Mouse (Mus musculus): ENCODE measurements around the gene Inppl1. TPM values are rescaled to one million over a fixed set of nuclear protein-coding genes. Genes with fewer than 3 reads are reported as not detected.

The Inppl1 gene
- total RNA-seq, 2 experiments from 2014 or later: 19.2 to 22.3 TPM

DNA sequence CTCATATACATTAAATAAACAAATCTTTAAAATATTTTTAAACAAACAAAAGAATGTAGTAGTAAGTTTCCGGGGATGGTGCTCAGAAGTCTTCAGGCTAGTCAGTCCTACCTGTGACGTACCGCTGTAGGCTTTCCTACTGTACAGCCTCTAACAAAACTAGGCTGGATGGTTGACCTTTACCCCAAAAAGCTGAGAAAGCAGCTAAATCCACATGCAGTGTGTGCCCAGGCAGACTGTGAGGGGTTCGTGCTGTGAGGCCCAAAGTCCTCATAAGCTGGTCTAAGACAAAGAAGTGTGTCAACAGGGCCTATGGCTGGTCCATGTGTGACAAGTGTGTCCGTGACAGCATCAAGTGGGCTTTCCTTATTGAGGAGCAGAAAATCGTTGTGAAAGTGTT, 14.8 kb upstream of the Inppl1 start:
- DNase-seq (ENCODE audit: extremely low spot score in 1 of 2, low spot score in 2 of 2): no peak
- intact Hi-C loops (cut with DNase I): no loop called here

DNA sequence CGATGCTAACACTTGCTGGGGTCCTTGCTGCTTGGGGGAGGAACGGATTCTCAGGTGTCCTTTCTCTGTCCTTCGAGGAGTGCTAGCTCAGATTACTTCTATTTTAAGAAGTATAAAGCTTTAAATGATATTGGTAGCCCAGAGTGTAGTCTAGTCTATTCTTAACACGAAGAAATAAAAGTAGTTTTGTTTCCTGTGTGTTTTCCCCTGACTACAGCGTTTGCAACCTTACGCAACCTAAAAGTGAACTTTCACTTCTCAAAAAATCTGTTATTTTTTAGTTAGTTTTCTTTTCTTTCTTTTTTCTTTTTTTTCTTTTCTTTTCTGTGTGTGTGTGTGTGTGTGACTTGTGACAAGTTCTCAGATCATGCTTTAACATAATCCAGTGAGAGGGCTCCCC, 13.7 kb upstream of the Inppl1 start:
- no peak for DNase-seq (ENCODE audit: extremely low spot score in 1 of 2, low spot score in 2 of 2)
- intact Hi-C loops (cut with DNase I): no loop called here

DNA sequence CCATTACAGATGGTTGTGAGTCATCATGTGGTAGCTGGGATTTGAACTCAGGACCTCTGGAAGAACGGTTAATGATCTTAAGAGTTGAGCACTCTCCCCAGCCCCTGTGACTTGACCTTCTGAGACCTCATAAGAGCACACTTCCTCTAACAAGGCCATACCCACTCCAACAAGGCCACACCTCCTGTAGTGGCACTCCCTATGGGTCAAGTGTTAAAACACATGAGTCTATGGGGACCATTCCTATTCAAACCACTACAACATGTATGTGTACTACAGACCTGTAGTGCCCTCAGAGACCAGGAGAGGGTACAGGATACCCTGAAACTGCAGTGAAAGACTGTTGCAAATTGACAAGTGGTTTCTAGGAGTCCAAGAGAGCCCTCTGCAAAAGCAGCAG, 9.9 kb upstream of the Inppl1 start:
- intact Hi-C loops (cut with DNase I): no loop called here
- DNase-seq (ENCODE audit: extremely low spot score in 1 of 2, low spot score in 2 of 2): no peak

DNA sequence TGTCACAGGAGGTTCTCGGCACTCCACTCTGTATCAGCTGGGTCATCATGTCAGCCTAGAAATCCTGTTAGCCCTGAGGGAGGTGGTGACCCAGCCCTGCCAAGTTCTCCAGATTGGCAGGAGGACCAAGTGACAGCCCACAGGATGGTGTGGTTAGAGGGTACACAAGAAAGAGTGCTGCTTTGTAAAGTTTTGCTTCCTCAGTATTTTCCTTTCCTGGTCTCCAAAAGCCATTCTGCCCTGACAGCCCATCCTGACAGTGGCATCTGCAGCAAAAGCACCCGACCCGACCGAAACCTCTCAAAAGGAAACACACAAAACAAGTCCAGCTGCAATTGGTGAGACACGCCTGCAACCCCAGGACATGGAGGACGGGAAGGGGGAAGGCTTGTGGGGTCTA, 6.2 kb upstream of the Inppl1 start:
- DNase-seq (ENCODE audit: extremely low spot score in 1 of 2, low spot score in 2 of 2): no peak
- intact Hi-C loops (cut with DNase I): no loop called here

DNA sequence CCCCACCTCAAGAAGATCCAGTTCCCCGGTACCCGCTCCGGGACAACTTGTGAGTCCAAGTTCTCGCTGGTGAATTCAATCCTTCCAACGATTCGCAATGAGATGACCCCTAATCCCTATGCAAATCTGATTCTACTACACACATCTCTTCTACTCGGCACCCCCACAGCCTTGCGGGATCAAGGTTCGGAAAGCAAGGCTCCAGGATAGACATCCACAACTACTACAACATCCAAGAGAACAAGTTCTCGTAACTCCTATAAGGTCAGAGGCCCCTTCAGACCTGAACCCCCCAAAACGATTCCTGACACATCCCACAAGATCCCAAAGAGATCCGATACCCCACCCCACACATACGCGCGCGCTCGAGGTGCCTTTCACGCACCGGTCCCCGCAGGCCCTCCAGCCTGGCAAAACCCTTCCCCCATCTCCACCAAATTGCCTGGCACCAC, 849 bp downstream of the Inppl1 start:
- intact Hi-C loops (cut with DNase I): loop anchor here (5.0 kb wide), 2 partner anchors 60 to 160 kb away; no protein-coding TSS in a partner anchor
- DNase-seq (ENCODE audit: extremely low spot score in 1 of 2, low spot score in 2 of 2): no peak

DNA sequence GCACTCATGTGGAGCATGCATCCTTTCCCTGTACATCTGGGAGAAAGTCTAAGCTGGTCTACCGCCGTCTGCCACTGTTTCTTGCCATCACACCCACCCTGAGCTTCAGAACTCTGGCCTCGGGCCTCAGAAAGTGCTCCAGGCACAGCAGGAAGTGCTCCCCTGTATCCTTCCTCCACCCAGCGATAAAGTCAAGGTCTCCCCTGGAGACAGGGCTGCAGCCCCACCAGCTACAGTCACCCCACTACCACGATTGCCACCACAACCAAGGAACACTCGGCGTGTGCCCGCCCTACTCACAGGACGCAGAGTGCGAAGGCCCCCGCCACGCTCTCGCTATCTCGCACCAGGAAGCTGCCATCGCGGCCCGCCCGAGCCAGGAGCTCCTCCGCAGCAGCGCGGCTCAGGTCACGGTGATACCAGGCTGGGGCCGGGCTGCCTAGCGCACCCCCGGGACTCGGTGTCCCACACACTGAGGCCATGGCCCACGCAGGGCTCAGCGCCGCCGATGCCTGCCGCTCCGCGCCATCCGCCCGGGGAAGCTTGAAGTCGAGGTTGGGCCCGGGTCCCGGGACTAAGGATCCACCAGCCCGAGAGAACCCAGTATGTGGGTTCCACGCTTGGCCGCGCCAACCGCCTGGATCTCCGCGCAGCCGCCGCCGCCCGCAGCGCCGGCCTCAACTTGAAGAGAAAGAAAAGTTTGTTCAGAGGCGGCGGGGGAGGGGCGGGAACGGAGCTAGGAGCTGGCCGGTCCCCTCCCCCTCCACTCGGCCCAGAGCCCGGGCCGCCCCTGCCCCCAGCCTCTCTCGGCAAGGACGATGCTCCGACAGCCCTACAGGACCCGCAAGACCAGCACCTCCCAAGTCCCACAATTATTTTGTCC, 1.5 kb downstream of the Inppl1 start:
- intact Hi-C loops (cut with DNase I): loop anchor here (5.0 kb wide), 2 partner anchors 61 to 159 kb away; no protein-coding TSS in a partner anchor
- peak; percentile 21 to 85 for DNase-seq (ENCODE audit: extremely low spot score in 1 of 2, low spot score in 2 of 2)

DNA sequence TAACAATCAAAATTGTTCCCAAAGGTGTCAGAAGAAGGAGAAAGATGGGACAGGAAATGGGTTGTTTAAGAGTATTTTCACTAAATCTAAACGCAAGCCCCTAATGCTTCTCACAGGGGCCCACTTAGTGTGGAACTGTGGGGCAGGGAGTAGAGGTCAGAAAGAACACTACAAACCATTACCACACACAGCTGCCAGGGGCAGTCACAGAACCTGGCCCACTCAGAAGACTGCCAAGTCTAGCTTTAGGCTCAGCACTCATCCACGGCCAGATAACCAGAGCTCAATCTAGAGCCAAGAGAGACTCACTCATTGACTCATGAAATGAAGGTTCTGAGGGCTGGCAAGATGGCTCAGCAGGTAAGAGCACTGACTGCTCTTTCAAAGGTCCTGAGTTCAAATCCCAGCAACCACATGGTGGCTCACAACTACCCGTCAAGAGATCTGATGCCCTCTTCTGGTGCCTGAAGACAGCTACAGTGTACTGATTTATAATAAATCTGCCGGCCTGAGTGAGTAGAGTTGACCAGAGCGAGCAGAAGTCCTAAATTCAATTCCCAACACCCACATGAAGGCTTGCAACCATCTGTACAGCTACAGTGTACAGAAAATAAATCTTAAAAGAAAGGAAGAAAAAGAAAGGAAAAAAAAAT, 2.4 kb downstream of the Inppl1 start:
- no peak for DNase-seq (ENCODE audit: extremely low spot score in 1 of 2, low spot score in 2 of 2)
- intact Hi-C loops (cut with DNase I): loop anchor here (5.0 kb wide), 2 partner anchors 62 to 158 kb away; no protein-coding TSS in a partner anchor

DNA sequence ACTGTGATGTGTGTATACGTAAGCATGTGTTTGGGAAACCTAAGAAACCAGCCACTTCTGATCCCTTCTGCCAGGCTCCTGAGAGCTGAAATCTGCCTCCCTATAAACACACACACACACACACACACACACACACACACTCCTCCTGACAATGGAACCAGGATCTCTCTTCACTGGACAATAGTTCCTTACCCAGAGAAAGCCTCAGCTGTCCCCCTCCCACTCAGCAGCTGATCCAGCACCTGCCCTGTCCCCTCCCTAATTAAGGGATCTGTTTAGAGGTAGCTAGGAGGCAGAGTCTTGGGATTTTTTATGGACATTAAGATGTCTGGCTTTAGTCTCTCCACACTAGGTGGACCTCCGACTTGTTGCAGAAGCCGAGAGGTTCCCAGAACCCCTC, 3.1 kb downstream of the Inppl1 start:
- DNase-seq (ENCODE audit: extremely low spot score in 1 of 2, low spot score in 2 of 2): no peak
- intact Hi-C loops (cut with DNase I): loop anchor here (5.0 kb wide), 3 partner anchors 62 to 168 kb away; no protein-coding TSS in a partner anchor

DNA sequence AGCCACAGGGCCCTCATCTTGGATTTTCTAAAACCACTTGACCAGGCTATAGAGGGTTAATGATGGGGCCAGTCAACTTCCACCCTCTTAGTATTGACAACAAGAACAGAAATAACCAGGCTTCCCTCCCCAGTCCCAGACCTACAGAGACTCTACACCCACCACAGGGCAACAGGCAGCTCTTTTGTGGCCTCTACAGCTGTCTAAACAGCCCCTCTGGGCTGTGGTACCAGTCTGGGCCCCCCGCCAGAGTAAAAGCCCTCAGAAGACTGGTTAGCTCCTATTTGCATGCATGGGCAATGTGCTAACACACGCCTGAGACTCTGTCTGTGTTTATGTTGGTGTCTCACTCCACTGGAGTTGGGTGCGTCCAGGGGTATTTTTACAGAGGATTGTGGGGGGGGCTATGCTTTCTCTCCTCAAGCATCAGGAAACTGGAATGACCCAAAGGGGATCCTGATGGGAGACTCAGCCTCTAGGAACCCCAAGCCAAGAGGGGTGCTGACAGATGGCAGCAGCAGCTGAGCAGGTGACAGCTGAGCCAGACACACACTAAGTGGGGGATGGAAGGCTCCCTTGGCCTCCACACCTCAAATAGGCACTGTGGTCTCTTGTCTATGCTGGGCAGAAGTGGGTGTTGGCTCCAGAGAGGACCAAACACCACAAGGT, 4.0 kb downstream of the Inppl1 start:
- intact Hi-C loops (cut with DNase I): loop anchor here (5.0 kb wide), 1 partner anchor 167 kb away; no protein-coding TSS in a partner anchor

DNA sequence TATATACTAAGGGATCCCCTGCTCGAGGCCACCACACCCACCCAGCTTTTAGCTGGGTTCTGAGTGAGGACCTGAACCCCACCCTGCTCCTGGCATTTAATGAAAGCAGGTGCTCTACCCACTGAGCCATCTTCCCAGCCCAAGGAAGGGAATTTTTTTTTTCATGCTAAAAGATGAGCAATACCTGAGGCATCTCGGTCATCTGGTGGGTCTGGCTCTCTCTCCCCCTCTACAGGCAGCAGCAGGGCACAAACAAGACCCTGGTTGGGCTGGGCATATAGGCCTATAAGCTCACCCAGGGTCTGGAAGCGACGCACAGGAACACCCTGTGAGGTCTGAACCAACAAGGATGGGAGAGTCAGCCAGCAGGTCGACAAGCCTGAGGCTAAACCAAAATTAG, 4.7 kb downstream of the Inppl1 start:
- intact Hi-C loops (cut with DNase I): loop anchor here (5.0 kb wide), 1 partner anchor 166 kb away; no protein-coding TSS in a partner anchor
- DNase-seq (ENCODE audit: extremely low spot score in 1 of 2, low spot score in 2 of 2): no peak

More for the DNA sequence above, 4.0 kb downstream of the Inppl1 start:
- DNase-seq (ENCODE audit: extremely low spot score in 1 of 2, low spot score in 2 of 2): peak in 1 of 2 experiments; percentile 17

DNA sequence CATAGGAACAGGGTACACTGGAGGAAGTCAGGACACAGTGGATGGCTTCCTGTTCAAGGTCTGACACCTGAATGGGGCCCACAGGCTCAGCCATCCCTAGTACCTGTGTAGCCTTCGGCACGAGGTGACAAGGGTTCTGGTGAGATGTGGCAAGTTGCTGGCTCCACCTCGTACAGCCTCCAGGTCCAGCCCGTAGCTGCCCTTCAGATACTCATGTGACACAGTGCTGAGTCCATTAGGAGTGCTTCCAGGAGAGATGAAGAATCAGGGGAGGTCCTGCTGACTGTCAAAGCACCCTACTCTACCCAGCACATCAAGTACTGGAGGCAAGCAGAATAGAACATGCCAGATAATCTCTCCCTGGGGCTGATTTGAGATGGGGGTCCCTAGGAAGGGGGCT, 5.7 kb downstream of the Inppl1 start:
- intact Hi-C loops (cut with DNase I): loop anchor here (5.0 kb wide), 1 partner anchor 165 kb away; no protein-coding TSS in a partner anchor
- DNase-seq (ENCODE audit: extremely low spot score in 1 of 2, low spot score in 2 of 2): no peak

DNA sequence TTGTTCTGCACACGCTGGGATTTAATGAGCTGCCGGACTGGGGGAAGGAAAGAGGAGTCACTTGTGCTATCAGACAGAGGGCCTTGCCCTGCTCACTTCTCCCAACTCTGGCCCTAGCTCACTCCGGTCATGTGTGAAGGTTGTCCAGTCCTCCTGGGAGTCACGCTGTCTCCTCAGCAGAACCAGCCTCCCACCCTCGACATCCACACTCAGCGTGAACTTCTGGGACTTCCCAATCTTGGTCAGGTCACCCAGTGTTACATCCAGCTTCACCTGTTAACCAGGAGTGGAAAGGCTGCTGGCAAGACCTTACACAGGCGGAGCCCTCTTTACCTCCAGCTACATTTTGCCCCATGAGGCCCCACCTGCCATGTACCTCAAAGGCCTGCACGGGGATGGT, 6.6 kb downstream of the Inppl1 start:
- DNase-seq (ENCODE audit: extremely low spot score in 1 of 2, low spot score in 2 of 2): no peak
- intact Hi-C loops (cut with DNase I): loop anchor here (5.0 kb wide), 1 partner anchor 164 kb away; no protein-coding TSS in a partner anchor

DNA sequence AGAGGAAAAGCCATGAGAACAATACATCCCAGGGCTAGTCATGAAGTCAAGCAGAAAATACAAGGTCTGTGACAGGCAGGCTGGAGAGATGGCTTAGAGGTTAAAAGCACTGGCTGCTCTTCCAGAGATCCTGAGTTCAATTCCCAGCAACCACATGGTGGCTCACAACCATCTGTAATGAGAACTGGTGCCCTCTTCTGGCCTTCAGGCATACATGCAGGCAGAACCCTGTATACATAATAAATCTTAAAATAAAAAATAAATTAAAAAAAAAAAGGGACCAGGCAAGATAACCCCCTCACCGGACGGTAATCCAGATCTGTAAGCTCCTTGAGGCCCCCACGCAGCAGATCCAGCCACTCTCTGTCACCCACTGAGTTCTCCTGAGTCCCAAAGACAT, 7.7 kb downstream of the Inppl1 start:
- intact Hi-C loops (cut with DNase I): loop anchor here (5.0 kb wide), 1 partner anchor 163 kb away; no protein-coding TSS in a partner anchor

DNA sequence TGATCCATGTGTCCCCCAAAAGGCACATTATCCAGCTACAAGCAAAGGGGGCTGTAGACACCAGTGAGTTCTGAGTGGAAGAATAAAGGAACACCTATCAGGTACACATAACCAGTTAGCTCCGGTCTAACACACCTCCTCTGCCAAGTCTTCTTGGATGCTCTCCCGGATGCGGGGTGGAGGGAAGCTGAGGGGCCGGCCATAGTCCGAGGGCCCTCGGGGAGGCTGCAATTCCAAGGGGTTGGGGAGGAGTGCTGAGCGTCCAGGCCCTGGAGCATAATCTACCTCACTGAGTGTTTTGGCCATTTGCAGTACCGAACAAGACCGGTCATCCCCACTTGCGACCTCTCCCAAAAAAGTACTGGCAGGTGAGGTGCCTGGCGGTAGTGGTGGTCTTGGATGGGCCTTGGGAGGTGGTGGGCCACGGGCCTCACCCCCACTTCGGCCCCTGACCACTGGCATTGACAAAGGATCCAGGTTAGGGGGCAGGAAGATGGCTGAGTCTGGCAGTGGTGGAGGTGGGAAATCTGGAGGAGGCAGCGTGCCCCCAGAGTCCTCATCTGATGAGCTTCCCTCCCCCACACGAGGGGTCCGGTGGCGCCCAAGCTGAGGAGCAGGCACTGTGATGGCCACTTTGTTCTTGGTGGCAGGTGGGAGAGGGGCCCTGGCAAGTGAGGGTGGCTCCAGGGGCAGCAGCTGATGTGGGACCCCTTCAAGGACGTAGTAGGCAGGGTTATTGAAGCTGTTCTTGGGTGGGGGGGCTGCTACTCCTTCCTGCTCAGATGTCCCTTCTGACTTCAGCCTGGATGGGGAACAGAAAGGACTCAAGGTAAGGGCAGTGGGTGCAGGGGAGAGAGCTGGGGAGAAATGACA, 14.0 kb downstream of the Inppl1 start:
- no peak for DNase-seq (ENCODE audit: extremely low spot score in 1 of 2, low spot score in 2 of 2)
- intact Hi-C loops (cut with DNase I): no loop called here

More for the DNA sequence above, 7.7 kb downstream of the Inppl1 start:
- DNase-seq (ENCODE audit: extremely low spot score in 1 of 2, low spot score in 2 of 2): no peak

DNA sequence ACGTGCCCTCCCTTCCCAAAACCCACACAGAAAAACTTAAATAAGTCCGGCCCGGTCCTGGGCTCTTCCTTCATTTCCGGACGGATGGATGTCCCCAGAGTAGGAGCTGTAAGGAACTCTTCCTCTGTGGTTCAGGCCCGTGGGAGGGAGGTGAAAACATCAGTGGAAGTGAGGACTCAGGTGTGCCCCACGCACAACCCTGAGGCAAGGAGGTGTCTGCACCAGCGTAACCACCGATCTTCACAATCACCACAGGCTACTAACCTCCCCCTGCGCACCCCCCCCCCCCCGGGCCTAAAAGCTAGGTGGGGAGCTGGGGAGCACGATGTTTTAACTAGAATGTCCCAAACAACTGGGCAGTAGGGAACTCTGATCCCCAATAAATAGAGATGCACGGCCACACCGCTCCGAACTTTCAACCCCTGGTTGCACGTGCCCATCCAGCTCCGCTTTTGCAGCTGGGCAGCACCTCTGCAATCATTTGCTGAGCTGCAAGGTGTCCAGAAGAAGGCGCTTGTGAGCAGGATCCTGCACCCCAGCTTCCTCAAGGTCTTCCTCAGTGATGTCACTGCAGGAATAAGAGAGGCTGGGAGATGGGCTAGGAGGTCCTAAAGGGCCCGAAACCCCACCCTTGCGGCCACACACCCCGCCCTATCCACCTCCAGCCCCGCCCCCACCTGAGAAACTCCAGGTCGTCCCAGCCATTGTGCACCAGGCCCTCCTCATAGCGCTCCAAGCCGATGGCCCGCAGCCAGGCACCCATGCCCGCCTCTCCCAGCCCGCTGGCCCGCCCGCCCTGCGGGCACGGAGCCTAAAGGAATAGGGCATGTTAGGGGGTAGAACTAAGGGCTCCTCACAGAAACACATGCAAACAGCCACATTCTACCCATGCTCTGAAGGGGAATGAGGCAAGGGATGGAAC, 14.9 kb downstream of the Inppl1 start:
- no peak for DNase-seq (ENCODE audit: extremely low spot score in 1 of 2, low spot score in 2 of 2)

DNA sequence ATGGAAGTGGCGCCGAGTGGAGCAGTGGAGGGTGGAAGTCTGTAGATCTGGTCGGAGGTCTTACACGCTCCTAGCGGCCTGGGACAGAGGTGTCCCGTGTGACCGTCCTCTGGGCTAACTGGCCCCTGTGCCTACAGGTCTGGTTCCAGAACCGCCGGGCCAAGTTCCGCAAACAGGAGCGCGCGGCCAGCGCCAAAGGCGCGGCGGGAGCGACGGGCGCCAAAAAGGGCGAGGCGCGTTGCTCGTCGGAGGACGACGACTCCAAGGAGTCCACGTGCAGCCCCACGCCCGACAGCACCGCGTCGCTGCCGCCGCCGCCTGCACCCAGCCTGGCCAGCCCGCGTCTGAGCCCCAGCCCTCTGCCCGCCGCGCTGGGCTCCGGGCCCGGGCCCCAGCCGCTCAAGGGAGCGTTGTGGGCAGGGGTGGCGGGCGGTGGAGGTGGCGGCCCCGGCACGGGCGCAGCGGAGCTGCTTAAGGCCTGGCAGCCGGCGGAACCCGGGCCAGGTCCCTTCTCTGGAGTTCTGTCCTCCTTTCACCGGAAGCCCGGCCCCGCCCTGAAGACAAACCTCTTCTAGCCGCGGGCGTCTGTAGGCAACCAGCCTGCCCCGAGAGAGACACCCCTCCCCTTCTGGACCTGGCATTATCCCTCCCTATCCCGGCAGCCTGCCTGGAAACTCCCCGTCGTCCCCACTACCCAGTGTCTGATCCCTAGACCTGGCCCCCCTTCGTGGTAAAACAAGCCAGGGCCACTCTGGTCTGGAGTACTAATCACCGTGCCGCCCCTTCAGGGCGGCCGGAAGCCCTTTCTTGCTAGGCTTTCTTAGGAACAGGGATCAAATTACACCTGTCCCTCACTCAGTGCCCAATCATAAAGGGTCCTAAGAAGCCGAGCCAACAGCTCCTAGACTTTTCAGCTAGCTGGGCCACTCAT, 16.2 kb downstream of the Inppl1 start:
- intact Hi-C loops (cut with DNase I): no loop called here
- no peak for DNase-seq (ENCODE audit: extremely low spot score in 1 of 2, low spot score in 2 of 2)

More for the DNA sequence above, 14.9 kb downstream of the Inppl1 start:
- intact Hi-C loops (cut with DNase I): no loop called here
